14 mouse cellular contexts compared by ENCODE assay signal in genomic region chr12:112350733-112351132, GRCm38 (mm10).
A peak's percentile ranks its signal among the peaks of the same experiment; 100 is the strongest.
DNase-seq lines count a peak whose midpoint lies in the region; ATAC-seq lines count a peak whose summit lies in the region.
"Had no signal": no experiment of that assay in that cellular context is flagged by ENCODE, and none has a peak within 500 bp of the region (broad histone marks: within the 10 kb centered on the region; RNA-seq: fewer than 3 reads in every experiment).

No protein-coding gene starts in this region.

- intact Hi-C loops in heart, postnatal 10 days (cut with DNase I), result no loop called here

- H3K4me2 ChIP-seq in heart, embryonic 13.5 days, result peak overlapping the region; percentile 44
- no peak overlapping the region for H3K4me2 ChIP-seq in midbrain, embryonic 16.5 days (ENCODE audit: low read length)
- no peak overlapping the region for H3K4me2 ChIP-seq in limb, embryonic 12.5 days
- H3K4me2 ChIP-seq: embryonic facial prominence, embryonic 12.5 days; stomach, embryonic 15.5 days had no signal

- ATAC-seq in heart, embryonic 13.5 days (ENCODE audit: extremely low read depth, insufficient number of reproducible peaks, low FRiP score, low TSS enrichment), result no peak
- no peak for ATAC-seq in midbrain, embryonic 16.5 days
- no peak for ATAC-seq in limb, embryonic 12.5 days (ENCODE audit: insufficient number of reproducible peaks, insufficient read depth, low FRiP score, low TSS enrichment, low read depth)
- ATAC-seq: intestine, postnatal 0 days had no signal

- no peak overlapping the region for H3K27ac ChIP-seq in heart, embryonic 13.5 days (replicated peaks)
- peak overlapping the region; percentile 49; the same call in 1 of the 2 replicates for H3K27ac ChIP-seq in midbrain, embryonic 10.5 days (replicated peaks)
- H3K27ac ChIP-seq in midbrain, embryonic 16.5 days (ENCODE audit: low read length), result no peak overlapping the region
- H3K27ac ChIP-seq in limb, embryonic 12.5 days, result no peak overlapping the region
- H3K27ac ChIP-seq: stomach, embryonic 15.5 days had no signal

- no peak overlapping the region for H3K4me3 ChIP-seq in heart, embryonic 13.5 days
- H3K4me3 ChIP-seq in midbrain, embryonic 10.5 days, result no peak overlapping the region
- no peak overlapping the region for H3K4me3 ChIP-seq in midbrain, embryonic 16.5 days (ENCODE audit: low read depth, low read length)
- H3K4me3 ChIP-seq in limb, embryonic 12.5 days (replicated peaks), result no peak overlapping the region
- H3K4me3 ChIP-seq: embryonic facial prominence, embryonic 12.5 days; stomach, embryonic 15.5 days had no signal

- no peak for DNase-seq in heart, postnatal 10 days
- no peak for DNase-seq in midbrain, embryonic 10.5 days (ENCODE audit: low spot score)
- DNase-seq in thymus, postnatal 4 days, result no peak
- DNase-seq in frontal cortex, postnatal 14 days (ENCODE audit: low spot score in 2 of 2), result no peak
- DNase-seq: adrenal gland, adult 2 months; layer of hippocampus, adult 9-11 months; lung, adult 18-20 months; thymus, postnatal 36 days had no signal

- 0 out of 2 replicates have a peak, but pooled peaks cover 6% of the 10 kb centered on the region for H3K9me3 ChIP-seq in heart, embryonic 13.5 days
- H3K9me3 ChIP-seq in midbrain, embryonic 10.5 days (replicated peaks), result 0 out of 2 replicates have a peak, but pooled peaks cover 4% of the 10 kb centered on the region
- 0 out of 2 replicates have a peak, but pooled peaks cover 2% of the 10 kb centered on the region for H3K9me3 ChIP-seq in midbrain, embryonic 16.5 days (replicated peaks; ENCODE audit: control insufficient read depth, low read length, poor library complexity, severe bottlenecking)
- H3K9me3 ChIP-seq in limb, embryonic 12.5 days, result peaks cover 8% of the 10 kb centered on the region; the same call in 1 of the 2 replicates
- H3K9me3 ChIP-seq: embryonic facial prominence, embryonic 12.5 days; stomach, embryonic 15.5 days had no signal

- no peaks in the 10 kb centered on the region for H3K36me3 ChIP-seq in heart, embryonic 13.5 days
- H3K36me3 ChIP-seq in midbrain, embryonic 10.5 days, result no peaks in the 10 kb centered on the region
- H3K36me3 ChIP-seq in midbrain, embryonic 16.5 days (ENCODE audit: control insufficient read depth, insufficient read depth, low read length), result no peaks in the 10 kb centered on the region
- H3K36me3 ChIP-seq in limb, embryonic 12.5 days, result no peaks in the 10 kb centered on the region
- H3K36me3 ChIP-seq: embryonic facial prominence, embryonic 12.5 days; stomach, embryonic 15.5 days had no signal

- no peaks in the 10 kb centered on the region; the same call in 1 of the 2 replicates for H3K27me3 ChIP-seq in heart, embryonic 13.5 days (replicated peaks)
- H3K27me3 ChIP-seq in midbrain, embryonic 10.5 days (ENCODE audit: low read depth, poor library complexity, severe bottlenecking), result peaks cover 11% of the 10 kb centered on the region; the same call in 1 of the 2 replicates
- no peaks in the 10 kb centered on the region for H3K27me3 ChIP-seq in midbrain, embryonic 16.5 days (ENCODE audit: control insufficient read depth, insufficient read depth, low read depth, low read length)
- 0 out of 2 replicates have a peak, but pooled peaks cover 7% of the 10 kb centered on the region for H3K27me3 ChIP-seq in limb, embryonic 12.5 days
- H3K27me3 ChIP-seq: embryonic facial prominence, embryonic 12.5 days; stomach, embryonic 15.5 days had no signal

- WGBS in heart, embryonic 13.5 days, result 14% methylated on average over 9 of the region's 9 CpGs
- 41% methylated on average over 9 of the region's 9 CpGs for WGBS in midbrain, embryonic 10.5 days
- 28% methylated on average over 9 of the region's 9 CpGs for WGBS in midbrain, embryonic 16.5 days
- WGBS in limb, embryonic 12.5 days, result 22% methylated on average over 9 of the region's 9 CpGs

- H3K4me1 ChIP-seq in heart, embryonic 13.5 days, result peaks cover 33% of the 10 kb centered on the region
- H3K4me1 ChIP-seq in midbrain, embryonic 10.5 days, result peaks cover 18% of the 10 kb centered on the region
- H3K4me1 ChIP-seq in midbrain, embryonic 16.5 days (ENCODE audit: control insufficient read depth, insufficient read depth, low read length), result peaks cover 15% of the 10 kb centered on the region
- H3K4me1 ChIP-seq in limb, embryonic 12.5 days (replicated peaks), result peaks cover 20% of the 10 kb centered on the region

- H3K9ac ChIP-seq in heart, embryonic 13.5 days, result peak overlapping the region; percentile 52
- H3K9ac ChIP-seq in midbrain, embryonic 16.5 days (ENCODE audit: low read depth, low read length), result no peak overlapping the region
- 0 out of 2 replicates have a peak overlapping the region, but pooled peaks have one; percentile 23 for H3K9ac ChIP-seq in limb, embryonic 12.5 days (replicated peaks)
- H3K9ac ChIP-seq: embryonic facial prominence, embryonic 12.5 days; stomach, embryonic 15.5 days had no signal
